Mouse (Mus musculus) kidney, postnatal 10 days (tissue): ENCODE measurements around the gene Pparg.
A peak's percentile ranks its signal among the peaks of the same experiment; 100 is the strongest.

Experiments
- DNase-seq: peaks from one replicate; pipeline ENCODE4 v3.0.0; 2021; ENCODE audit warnings: mixed read lengths

Gene Pparg

DNA sequence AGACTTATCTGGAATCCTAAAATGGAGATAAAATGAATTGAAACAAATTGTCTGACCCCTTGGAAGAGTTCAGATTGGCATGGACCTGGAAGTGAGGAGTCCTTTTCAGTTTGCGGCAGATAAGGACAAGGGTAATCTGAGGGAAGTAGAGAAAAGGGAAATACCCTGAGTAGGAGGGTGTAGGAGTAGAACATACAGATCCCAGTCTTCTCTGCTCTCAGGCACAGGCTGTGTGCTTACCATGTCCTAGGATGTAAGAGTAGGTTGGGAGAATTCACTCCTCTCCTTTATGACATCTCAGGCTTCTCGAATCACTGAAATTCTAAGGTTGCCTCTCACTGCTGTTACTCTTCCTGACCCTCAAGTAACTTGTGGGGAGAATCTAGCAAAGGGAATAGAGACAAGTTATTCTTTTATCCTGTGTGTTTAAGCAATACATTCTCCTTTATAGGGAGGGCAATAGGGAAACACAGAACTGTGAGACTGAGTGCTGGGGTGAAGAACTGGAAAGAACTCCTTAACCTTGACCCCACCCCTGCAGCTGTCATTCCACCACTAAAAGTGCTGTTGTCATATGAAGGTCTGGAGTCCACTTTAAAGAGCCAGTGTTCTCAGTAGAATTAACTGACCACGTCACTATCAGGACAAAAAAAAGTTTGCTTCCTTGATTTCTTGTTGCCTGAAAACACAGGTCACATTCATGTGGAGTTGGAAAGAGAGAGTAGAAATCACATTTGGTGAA is 6.3 kb downstream of the Pparg start:
- DNase-seq = no peak

DNA sequence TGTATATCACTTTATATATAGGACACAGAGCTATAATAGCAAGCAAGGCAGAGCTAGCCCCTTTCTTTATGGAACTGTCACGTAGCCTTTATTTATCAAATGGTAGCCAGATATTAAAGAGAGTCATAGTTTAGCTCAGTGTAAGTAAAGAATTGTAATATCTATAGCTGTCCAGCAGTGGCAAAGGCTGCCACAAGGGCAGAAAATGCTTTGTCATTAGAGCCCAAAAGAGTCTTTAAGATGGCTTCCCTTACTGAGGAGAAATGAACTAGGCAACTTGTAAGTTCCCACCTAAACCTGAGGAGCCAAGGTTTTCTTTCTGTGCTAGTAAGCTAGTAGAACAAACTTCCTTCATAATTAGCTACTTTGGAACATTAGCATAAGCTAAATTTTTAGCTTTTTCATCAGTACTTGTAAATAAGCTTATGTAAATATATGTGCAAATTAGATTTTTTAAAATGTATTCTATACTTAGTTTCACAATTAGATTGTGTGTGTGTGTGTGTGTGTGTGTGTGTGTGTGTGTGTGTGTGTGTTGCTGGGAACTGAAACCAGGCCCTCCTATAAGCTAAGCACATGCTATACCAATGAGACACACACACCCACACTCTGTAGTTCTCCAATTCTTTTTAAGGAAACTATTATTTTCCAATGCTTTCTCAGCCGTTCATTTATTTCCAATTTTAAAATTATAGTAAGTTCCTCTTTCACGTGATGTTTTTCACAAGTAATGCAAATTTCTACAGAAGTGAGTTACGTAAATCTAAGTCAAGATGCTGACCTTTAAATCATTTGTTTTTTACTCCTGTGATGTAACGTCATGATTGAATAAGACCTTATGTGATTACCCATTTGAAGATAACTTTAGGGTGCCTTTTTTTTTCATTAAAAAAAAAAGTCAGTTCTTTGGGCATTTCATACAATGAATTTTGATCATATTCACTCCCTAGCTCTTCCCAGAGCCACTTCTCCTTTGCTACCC is 14.4 kb downstream of the Pparg start:
- no peak for DNase-seq

DNA sequence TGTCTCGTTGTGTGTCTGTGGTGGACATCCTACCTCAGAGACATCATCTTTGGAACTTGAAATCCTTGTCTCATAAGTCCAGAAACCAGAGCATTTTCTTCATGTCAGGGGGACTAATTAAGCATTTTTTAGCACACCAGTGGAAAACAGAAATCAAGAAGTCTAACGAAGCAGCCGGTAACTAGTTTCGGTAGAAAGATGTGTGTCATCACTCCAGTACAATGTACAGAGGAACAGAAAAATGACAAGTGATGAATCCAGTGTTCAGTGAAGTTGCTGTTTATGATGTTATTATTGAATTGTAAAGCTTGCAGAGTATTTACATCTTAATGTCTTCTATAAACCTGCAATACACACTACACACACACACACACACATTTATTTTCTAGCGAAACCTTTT is 19.8 kb downstream of the Pparg start:
- DNase-seq = no peak

DNA sequence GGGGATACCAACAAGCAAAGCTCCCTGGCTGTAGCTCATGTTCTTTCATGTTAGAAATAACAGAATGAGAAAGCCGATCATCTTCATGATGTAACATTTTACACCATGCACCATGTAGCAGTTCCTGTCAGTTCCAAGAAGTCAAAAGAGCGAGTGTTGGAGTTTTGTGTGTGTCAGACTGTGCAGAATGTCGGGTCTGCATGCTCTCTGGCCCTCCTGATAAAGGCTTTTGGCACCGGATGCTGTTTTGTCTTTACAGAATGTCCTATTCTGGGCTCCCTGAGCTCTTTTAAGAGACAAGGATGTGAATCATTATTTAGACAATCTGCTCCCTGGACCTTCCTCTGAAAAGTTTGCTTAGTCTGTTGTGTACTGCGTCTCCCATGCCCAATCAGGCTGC is 22.0 kb downstream of the Pparg start:
- DNase-seq = peak; percentile 39

DNA sequence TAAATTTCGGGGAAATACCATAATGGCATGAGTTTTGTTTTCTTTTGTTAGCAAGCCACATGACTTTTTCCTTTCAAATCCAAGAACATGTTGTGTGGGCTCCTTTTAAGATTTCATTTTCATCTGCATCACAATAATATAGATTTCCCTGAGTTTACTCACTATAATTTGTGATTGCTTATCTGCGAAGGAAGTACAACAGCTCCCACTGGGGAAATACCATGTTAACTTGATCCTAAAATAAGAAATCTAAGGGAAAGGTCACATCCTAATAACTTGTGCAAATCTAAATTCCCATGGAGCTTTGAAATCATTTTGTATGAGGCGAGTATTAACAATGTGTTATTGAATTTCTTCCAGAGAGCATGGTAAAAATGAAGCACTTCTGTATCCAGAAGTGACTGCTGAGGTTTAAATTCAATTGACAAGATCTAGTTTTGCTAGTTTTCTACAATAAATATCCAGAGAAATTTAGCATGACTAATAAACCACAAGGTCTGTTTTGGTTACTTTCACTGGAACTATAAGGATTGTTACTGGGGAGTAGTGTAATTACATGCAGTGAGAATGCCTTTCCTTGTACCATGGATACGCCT is 29.3 kb downstream of the Pparg start:
- no peak for DNase-seq

DNA sequence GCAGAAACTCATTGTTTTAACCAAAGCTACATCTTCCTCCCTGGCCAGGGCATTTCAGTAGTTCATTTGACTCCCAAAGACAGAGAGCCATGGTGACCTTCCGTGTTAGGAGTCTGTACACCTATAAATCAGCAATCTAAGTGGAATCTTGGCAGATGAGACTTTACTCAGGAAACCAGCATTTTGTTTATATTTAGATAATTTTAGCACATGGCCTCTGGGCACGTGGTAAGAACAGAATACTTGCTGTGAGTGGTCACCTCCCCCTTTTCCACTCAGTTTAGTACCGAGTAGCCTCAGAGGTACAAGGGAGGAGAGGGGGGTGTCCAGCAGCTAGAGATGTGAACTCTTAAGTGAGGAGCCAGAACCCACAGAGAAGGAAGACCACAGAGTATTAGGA is 36.2 kb downstream of the Pparg start:
- no peak for DNase-seq

DNA sequence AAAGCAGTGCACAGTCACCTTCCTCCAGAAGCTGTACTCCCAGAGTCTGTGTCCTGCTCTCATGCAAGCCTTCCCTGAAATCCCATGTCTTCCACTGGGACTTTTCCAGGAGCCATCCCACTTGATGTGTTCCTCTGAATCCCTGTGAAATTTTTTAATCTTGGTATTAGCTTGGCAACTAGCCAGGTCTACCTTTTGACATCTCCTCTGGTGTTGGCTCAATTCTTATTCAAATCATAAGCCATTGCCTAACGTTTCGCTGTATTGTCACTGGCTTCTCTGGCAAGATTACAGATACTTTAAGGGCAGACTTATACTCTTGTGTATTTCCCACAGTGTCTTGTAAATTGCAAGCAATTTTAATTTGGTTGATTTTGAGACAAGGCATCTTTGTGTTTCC is 43.6 kb downstream of the Pparg start:
- DNase-seq = no peak

DNA sequence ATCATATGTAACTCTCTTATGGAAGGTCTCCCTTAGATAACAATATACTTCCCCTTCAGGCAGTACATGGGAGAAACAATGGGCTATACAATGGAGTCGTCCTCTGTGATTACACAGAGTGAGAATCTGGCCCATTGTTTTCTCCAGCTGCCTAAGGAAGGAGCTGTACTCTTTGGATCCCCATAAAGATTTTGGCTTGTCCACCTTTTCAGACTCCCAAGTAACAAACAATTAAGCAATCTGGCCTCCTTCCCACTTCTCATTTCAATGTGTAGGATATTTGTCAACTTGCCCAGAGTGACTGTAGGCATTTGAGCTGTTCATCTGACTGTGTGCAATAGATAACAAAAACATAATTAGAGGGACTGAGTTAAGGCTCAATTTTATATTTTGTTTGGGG is 50.7 kb downstream of the Pparg start:
- DNase-seq = no peak

DNA sequence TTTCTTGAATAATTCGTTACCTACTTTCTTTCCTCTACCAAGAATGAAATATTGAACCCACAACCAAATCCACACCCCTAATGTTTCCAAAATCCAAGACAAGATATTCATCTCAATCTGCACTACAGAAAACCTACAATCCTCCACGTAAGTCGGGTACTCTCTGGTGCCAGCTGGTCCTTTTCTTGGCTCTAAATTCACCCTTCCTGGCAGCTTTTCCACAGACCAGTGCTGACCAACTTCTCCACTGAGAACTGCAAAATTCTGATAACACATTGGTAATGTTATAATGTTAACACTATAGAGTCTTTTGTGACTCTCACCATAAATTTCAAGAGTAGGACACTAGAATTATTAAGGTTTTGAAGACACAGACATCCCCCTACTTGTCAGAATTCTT is 57.4 kb downstream of the Pparg start:
- no peak for DNase-seq

DNA sequence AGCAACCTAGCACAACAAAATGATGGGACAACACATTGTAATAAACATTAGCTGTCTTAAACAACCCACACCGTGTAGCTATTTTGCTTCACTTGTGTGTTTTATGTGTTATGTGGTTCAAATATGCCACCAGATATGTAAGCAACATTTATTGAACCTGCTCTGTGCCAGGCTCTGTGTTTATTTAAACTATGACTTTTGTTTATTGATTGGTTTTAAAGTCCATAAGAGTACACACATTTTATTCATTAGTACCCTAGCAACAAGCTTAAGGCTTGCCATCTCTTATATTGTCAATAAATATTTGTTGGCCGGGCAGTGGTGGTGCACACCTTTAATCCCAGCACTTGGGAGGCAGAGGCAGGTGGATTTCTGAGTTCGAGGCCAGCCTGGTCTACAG is 58.2 kb downstream of the Pparg start:
- DNase-seq = no peak

DNA sequence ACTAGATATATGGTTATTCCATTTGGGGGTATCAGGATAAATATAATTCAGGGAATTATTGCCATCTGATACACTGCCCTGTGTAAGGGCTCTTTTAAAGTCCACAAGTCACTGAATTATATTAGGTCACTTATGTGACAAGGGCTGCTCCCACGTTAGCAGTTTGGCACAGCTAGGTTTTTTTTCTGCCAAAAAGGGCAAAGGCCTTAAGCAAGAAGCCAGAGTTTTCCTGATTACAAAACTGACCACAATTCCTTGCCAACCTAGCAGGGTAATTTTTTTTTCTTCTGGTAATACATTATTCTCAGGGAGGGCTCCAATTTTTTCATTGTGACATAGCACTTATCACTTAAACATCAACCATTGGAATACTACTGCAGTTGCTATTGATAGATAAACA is 60.2 kb downstream of the Pparg start:
- peak; percentile 29 for DNase-seq

DNA sequence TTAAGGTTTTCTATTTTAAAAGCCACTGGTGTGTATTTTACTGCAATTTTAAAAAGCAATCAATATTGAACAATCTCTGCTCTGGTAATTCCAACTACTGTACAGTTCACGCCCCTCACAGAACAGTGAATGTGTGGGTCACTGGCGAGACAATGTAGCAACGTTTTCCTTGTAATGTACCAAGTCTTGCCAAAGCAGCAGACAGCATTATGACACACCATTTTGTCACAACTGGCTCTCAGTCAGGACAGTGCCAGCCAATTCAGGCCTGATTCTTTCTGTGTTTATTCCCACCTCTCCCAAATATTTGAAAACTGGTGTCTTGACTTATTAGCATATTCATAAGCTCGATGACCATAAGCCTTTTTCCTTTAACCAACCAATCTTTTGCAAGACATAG is 60.9 kb downstream of the Pparg start:
- no peak for DNase-seq

DNA sequence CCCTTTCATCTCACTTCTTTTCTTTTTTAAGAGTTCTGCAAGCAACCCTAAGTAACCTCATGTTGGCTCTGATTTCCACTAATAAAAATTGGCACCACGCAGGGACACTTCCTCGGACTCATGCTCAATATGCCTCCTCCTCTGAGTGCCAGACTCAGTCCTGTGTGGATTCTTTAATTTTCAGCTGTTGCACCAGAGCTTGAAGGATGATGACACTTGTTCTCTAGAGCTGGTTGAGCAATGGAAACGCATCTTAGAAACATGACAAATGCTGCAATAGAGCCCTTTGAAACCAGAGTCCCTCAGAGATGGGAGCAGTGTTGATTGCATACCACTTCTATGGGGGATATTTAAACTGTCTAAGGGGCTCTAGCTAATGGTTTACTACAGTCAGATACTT is 63.7 kb downstream of the Pparg start:
- DNase-seq = no peak

DNA sequence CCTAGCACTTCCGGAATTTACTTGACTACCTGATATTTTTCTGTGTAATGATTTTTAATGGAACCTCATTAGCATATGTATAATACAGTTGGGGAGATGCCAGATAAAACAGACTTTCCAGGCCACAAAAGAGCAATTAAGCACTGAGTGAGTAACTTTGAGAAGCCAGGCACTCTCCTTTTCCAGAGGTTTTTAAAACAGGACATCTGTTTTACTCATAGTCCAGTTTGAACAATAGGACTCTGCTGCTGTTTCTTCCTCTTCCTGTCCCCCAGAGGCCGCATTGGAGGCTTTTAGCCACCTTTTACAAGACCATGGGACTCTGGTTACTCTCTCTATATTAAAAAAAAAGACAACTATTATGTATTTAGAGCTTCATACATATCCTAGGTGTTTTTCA is 72.0 kb downstream of the Pparg start:
- DNase-seq = no peak

DNA sequence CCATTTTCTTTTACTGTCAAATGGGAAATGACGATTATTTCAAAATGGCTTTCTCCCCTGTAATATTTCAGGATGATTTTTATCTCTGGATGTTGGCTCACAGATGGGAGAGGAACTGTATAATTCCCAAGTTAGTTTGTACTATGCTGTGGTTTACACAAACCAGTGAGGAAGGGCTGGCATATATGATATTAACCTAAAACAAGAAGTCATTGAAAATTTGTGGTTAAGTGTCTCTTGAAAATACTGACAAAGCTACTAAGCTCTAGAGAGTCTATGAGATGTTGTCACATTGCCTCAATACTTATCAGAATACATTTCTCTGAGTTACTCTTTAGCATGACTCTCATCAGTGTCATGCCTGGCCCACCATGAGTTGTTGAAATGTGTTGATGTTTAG is 73.3 kb downstream of the Pparg start:
- no peak for DNase-seq

DNA sequence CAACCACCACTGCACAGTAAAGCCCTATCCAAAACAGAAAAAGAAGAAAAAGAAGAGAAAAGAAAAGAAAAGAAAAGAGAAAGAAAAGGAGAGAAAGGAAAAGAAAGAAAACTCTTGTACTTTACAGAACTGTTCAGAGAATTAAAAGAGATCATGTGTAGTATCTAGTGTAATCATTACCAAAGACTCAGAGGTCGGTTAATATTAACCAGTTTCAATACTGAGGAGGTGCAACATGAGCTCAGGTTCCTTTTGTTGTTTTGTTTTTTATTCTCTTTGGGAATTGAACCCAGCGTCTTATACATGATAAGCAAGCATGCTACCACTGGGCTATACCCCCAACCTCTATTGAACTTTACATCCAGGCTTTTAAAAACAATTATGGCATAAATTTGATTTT is 74.1 kb downstream of the Pparg start:
- DNase-seq = no peak

DNA sequence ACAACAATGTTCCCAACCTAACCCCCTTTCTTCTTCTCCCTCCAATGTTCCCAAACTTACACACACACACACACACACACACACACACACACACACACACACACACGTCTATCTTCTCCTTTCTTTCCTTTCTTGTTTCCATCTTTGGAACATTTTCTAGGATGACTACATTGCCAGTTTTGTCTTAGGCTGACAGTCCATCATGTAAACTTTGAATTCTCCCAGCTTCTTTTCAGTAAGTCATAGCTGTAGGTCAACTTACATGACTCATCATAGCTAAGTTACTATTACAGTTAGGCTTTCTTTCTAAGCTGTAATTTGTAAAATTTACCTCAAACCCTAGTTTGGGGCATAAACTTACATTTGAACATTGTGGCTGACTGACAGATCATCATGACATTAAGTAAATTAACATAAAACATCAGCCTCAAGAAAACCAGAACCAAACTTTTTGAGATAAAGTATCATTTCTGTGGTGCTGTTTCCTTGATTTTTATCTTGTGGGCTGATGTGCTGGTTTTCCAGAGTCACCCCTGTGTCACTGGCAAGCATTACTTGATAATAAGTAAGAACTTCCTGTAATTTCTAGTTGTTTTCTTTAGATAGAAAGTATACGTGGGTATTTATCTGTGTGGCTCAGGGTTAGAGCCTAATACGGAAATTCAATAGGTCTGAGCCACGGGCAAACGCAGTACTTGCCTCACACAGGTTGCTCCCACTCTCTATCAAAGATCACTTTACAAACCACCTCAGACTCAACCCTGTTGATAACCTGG is 79.7 kb downstream of the Pparg start:
- DNase-seq = no peak

DNA sequence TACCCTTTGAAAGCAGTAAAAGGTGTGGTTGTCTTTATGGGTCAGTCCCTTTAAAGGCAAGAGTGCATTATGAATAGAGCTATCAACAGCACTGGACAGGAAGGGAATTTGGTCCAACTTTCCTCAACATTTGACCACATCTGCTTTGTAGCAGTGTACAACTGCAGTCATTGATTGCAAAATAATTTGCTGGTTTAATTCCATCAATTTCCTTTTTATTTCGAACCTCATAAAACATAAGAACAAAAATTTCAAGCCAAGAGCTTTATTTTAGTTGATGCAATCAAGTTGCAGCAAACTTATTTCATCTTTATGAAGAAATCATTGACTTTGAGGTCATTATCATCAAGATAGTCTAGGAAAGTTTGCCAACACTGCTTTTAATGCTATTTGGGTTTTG is 91.8 kb downstream of the Pparg start:
- DNase-seq = no peak

DNA sequence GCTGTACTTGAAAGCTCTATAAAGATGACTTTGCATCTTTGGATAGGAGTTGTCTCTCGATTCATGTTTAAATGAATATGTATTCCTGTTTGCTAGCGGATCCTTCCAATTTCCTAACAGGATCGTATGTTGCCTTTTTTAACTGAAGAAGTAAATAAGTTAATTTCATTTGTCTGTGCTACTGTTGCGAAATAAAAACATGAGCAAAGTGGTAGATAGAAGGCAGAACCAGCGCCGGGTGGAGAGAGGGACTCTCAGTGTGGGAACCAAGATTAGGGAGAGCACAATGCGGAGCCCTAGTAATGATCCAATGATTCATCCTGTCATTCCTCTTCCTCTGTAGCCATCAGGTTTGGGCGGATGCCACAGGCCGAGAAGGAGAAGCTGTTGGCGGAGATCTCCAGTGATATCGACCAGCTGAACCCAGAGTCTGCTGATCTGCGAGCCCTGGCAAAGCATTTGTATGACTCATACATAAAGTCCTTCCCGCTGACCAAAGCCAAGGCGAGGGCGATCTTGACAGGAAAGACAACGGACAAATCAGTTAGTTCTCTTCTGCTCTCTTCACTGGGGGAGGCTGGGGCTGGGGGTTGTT is 102.1 kb downstream of the Pparg start:
- DNase-seq = peak; percentile 86

DNA sequence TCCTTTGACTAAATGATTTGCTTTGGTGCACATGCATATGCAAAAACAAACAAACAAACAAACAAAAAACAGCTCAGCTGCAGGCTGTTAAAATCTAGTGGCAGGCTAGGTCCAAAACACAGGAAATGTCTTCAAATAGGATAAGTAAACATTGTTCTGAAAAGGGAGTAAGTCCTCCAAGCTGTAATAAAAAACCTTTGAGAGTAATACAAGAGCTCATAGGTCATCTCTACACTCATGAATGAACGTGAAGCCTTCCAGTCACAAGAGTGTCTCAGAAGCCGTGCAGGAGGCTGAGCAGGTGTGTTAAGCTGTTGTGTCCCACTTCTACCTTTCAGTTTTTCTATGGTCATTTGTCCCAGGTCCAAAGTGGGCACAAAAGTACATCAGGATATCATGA is 102.6 kb downstream of the Pparg start:
- DNase-seq = no peak

DNA sequence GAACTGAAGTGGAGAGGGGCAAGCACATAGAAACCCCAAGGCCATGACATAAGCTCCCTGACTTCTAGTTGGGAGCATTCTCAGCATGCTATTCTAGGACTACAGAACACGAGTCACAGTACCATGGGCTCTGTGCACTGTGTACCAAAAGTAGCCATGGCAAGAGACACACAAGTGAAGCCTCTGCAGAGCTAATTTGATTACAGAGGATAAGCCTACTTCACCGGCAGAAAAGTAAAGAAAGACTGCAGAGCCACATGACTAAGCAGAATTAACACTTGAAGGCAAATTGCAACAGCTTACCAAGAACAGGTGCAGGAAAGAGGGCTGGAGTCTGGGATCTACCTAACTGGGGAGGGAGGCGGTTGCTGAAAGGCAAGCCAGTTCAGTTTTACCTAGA is 103.9 kb downstream of the Pparg start:
- no peak for DNase-seq

DNA sequence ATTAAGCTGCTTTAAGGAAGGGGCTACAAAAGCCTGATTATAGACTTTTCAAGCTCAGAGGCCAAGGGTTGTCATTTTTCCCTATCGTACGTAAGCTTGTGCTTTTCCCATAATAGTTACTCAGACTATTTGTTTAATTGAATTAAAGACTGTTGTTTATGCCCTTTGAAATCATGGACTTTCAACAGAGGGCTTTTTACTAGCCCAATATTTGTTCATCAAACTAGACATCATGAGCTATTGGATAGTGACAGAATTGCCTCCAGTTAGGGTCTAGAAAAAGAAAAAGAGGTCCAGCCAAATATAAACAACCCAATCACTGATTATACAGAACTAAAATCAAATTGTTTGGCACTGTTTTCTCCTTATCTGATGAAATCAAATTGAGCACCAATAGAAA is 104.7 kb downstream of the Pparg start:
- no peak for DNase-seq

DNA sequence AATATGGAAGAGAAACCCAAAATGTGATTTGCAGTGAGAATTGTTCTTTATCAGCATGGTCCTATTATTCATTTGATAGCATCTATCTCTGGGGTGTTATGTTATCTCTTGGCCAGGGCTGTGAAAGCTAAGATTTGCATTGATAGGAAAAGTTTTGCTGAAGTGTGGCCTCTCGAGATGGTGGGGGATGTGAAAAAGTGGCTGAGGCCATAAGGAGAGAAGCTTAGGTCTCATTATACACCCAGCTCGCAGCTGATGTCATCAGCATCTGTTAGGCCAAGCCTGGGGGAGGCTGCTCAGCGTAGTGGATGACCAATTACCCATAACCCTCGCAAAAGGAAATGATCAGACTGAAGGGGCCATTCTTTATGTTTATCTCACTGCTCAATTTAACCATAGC is 105.1 kb downstream of the Pparg start:
- no peak for DNase-seq
